Comparison of ENCODE assay signal across 8 mouse cellular contexts in the genomic region with DNA sequence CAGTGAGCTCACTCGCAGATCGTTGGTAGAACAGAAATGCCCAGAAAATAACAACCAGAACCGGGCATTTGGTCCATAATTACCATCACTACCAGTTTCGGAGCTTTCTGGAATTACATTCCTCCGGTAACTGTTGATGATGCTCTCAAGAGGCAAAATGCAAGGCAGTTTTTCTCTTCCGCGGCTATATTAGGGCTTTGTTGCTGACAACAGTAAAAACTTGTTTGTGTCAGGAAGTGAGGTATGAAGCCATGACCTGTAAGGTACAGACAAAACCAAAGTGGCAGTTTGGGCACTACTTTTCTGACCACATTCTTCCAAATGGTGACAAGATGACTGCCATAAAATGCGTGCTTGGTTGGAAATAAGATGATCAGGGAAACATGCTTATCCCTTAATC.
DNase-seq lines count a peak whose midpoint lies in the region; ATAC-seq and TF ChIP-seq lines count a peak whose summit lies in the region.

No protein-coding gene starts in this region.

- H3K9me3 ChIP-seq in lung, postnatal 0 days (ENCODE audit: low read length), result no peaks in the 10 kb centered on the region
- H3K9me3 ChIP-seq in forebrain, embryonic 12.5 days, result no peaks in the 10 kb centered on the region
- no peaks in the 10 kb centered on the region for H3K9me3 ChIP-seq in limb, embryonic 15.5 days
- no peaks in the 10 kb centered on the region for H3K9me3 ChIP-seq in stomach, embryonic 16.5 days (replicated peaks; ENCODE audit: control insufficient read depth, low read length)

- TF ChIP-seq CTCF in lung, postnatal 0 days (IDR thresholded peaks at IDR 0.05), result no peak

- TF ChIP-seq EP300 in lung, postnatal 0 days (IDR thresholded peaks at IDR 0.05), result no peak

- peak overlapping the region; percentile 96; the same call in 1 of the 2 replicates for H3K4me2 ChIP-seq in lung, postnatal 0 days (replicated peaks; ENCODE audit: low read depth, low read length)
- peak overlapping the region; percentile 100 for H3K4me2 ChIP-seq in forebrain, embryonic 12.5 days
- peak overlapping the region; percentile 100 for H3K4me2 ChIP-seq in limb, embryonic 15.5 days
- peak overlapping the region; percentile 99 for H3K4me2 ChIP-seq in stomach, embryonic 16.5 days (ENCODE audit: low read depth, low read length)

- H3K4me3 ChIP-seq in lung, postnatal 0 days (ENCODE audit: low read depth, low read length), result peak overlapping the region; percentile 68
- H3K4me3 ChIP-seq in forebrain, embryonic 12.5 days (replicated peaks), result peak overlapping the region; percentile 75
- peak overlapping the region; percentile 73; the same call in 1 of the 2 replicates for H3K4me3 ChIP-seq in limb, embryonic 15.5 days
- H3K4me3 ChIP-seq in stomach, embryonic 16.5 days (replicated peaks; ENCODE audit: low read length), result peak overlapping the region; percentile 69; the same call in 1 of the 2 replicates

- DNase-seq in lung, postnatal 0 days (ENCODE audit: low spot score), result no peak
- DNase-seq in lung, postnatal 4 days, result no peak
- DNase-seq in layer of hippocampus, adult 9-11 months, result no peak
- DNase-seq in ovary, postnatal 10 days (ENCODE audit: low spot score), result no peak
- no peak for DNase-seq in left cerebral cortex, adult 9 months (ENCODE audit: low spot score in 2 of 2)

- 41% methylated on average over 8 of the region's 8 CpGs for WGBS in lung, postnatal 0 days
- WGBS in forebrain, embryonic 12.5 days, result 38% methylated on average over 8 of the region's 8 CpGs
- 34% methylated on average over 8 of the region's 8 CpGs for WGBS in limb, embryonic 15.5 days
- WGBS in stomach, embryonic 16.5 days, result 43% methylated on average over 8 of the region's 8 CpGs

- no peak for ATAC-seq in lung, postnatal 0 days
- no peak for ATAC-seq in forebrain, embryonic 12.5 days (ENCODE audit: low FRiP score)
- ATAC-seq in limb, embryonic 15.5 days (ENCODE audit: insufficient number of reproducible peaks, low FRiP score, low TSS enrichment, low read depth), result no peak
- no peak for ATAC-seq in stomach, embryonic 16.5 days (ENCODE audit: insufficient read depth, low FRiP score)

- peaks cover 34% of the 10 kb centered on the region for H3K27me3 ChIP-seq in lung, postnatal 0 days (replicated peaks; ENCODE audit: insufficient read depth, low read length)
- H3K27me3 ChIP-seq in forebrain, embryonic 12.5 days, result peaks cover 86% of the 10 kb centered on the region
- peaks cover 92% of the 10 kb centered on the region for H3K27me3 ChIP-seq in limb, embryonic 15.5 days
- peaks cover 44% of the 10 kb centered on the region for H3K27me3 ChIP-seq in stomach, embryonic 16.5 days (ENCODE audit: control insufficient read depth, insufficient read depth, low read length)

- no peaks in the 10 kb centered on the region for H3K36me3 ChIP-seq in lung, postnatal 0 days (ENCODE audit: insufficient read depth, low read length)
- no peaks in the 10 kb centered on the region for H3K36me3 ChIP-seq in forebrain, embryonic 12.5 days (replicated peaks)
- H3K36me3 ChIP-seq in limb, embryonic 15.5 days, result no peaks in the 10 kb centered on the region
- H3K36me3 ChIP-seq in stomach, embryonic 16.5 days (ENCODE audit: control insufficient read depth, insufficient read depth, low read length), result no peaks in the 10 kb centered on the region

- no peak overlapping the region for H3K9ac ChIP-seq in lung, postnatal 0 days (replicated peaks; ENCODE audit: low read depth)
- H3K9ac ChIP-seq in forebrain, embryonic 12.5 days, result no peak overlapping the region
- H3K9ac ChIP-seq in limb, embryonic 15.5 days, result no peak overlapping the region
- no peak overlapping the region for H3K9ac ChIP-seq in stomach, embryonic 16.5 days (ENCODE audit: low read length)

- H3K4me1 ChIP-seq in lung, postnatal 0 days (ENCODE audit: insufficient read depth, low read depth, low read length), result peaks cover 8% of the 10 kb centered on the region
- H3K4me1 ChIP-seq in forebrain, embryonic 12.5 days, result peaks cover 52% of the 10 kb centered on the region
- peaks cover 37% of the 10 kb centered on the region for H3K4me1 ChIP-seq in limb, embryonic 15.5 days
- H3K4me1 ChIP-seq in stomach, embryonic 16.5 days (ENCODE audit: control insufficient read depth, insufficient read depth, low read length), result peaks cover 9% of the 10 kb centered on the region

- no peak overlapping the region for H3K27ac ChIP-seq in lung, postnatal 0 days (ENCODE audit: low read length)
- H3K27ac ChIP-seq in forebrain, embryonic 12.5 days, result no peak overlapping the region
- H3K27ac ChIP-seq in limb, embryonic 15.5 days, result no peak overlapping the region
- H3K27ac ChIP-seq in stomach, embryonic 16.5 days (ENCODE audit: low read length), result no peak overlapping the region
